Mouse (Mus musculus) hematopoietic stem cell, adult 5-6 weeks (primary cell): ENCODE measurements around the gene Zbtb46. TPM values are rescaled to one million over a fixed set of nuclear protein-coding genes. Genes with fewer than 3 reads are reported as not detected.

Experiments used
- ATAC-seq, 2 experiments: fragments of 125-278 bp in 1 of 2; replicated peaks in 1 of 2; 2 replicates each; pipeline ENCODE4 v1.8.0; 2016 to 2017; ENCODE audit warnings: inconsistent platforms in 2 of 2, mild to moderate bottlenecking in 2 of 2, moderate number of reproducible peaks in 2 of 2, low read depth in 1 of 2, moderate TSS enrichment in 1 of 2; ENCODE audit not compliant: low FRiP score in 2 of 2, poor library complexity in 2 of 2, severe bottlenecking in 2 of 2, insufficient read depth in 1 of 2, low TSS enrichment in 1 of 2
- total RNA-seq: library from RNA; stranded (forward); fragments of 172-1452, 232-1000 nt; gene quantifications from 2 replicates; pipeline ENCODE4 v1.2.3, GENCODE M21; 2017

Gene Zbtb46
- total RNA-seq, 1 experiment from 2014 or later: 6.0 TPM

GRCm38 (mm10) chr2:181384919-181385391, 74.3 kb downstream of the Zbtb46 start:
- ATAC-seq: no peak

GRCm38 (mm10) chr2:181384463-181384862, 74.8 kb downstream of the Zbtb46 start:
- ATAC-seq: no peak

GRCm38 (mm10) chr2:181381631-181382306, 77.5 kb downstream of the Zbtb46 start:
- no peak for ATAC-seq

GRCm38 (mm10) chr2:181381107-181381506, 78.1 kb downstream of the Zbtb46 start:
- no peak; a peak in 1 of 4 replicates for ATAC-seq

GRCm38 (mm10) chr2:181380251-181380650, 79.0 kb downstream of the Zbtb46 start:
- ATAC-seq: no peak

GRCm38 (mm10) chr2:181379778-181380177, 79.4 kb downstream of the Zbtb46 start, which contains the start of gene Lime1:
TSS of gene Lime1 (plus strand) at chr2:181380078.
- no peak for ATAC-seq

- ATAC-seq: no peak
These were observed 80.5 kb downstream of the Zbtb46 start for GRCm38 (mm10) chr2:181378701-181379100.

GRCm38 (mm10) chr2:181377230-181377629, 82.0 kb downstream of the Zbtb46 start:
- ATAC-seq: peak; percentile 39 to 54; a peak in 2 of 4 replicates

- 0 out of 4 replicates have a peak, but pooled peaks of 1 of the 2 experiments have one; percentile 43 for ATAC-seq
These were observed 83.4 kb downstream of the Zbtb46 start for GRCm38 (mm10) chr2:181375787-181376186.

GRCm38 (mm10) chr2:181370001-181370400, 89.2 kb downstream of the Zbtb46 start:
- ATAC-seq: no peak

- ATAC-seq: peak; percentile 38 to 39
These were observed 93.6 kb downstream of the Zbtb46 start for GRCm38 (mm10) chr2:181365655-181366075.

- ATAC-seq: peak; percentile 83 to 91
These were observed 94.2 kb downstream of the Zbtb46 start, which contains the start of the genes Zgpat and Arfrp1 for GRCm38 (mm10) chr2:181364860-181365596. TSS of gene Zgpat (plus strand) at chr2:181364928. TSS of gene Arfrp1 (minus strand) at chr2:181365404.

- ATAC-seq: no peak
These were observed 94.8 kb downstream of the Zbtb46 start for GRCm38 (mm10) chr2:181364487-181364859.

GRCm38 (mm10) chr2:181363946-181364345, 95.3 kb downstream of the Zbtb46 start:
- ATAC-seq: no peak

- no peak for ATAC-seq
These were observed 102.4 kb downstream of the Zbtb46 start for GRCm38 (mm10) chr2:181356780-181357179.

- ATAC-seq: no peak
These were observed 116.5 kb downstream of the Zbtb46 start for GRCm38 (mm10) chr2:181342766-181343165.

- no peak for ATAC-seq
These were observed 118.8 kb downstream of the Zbtb46 start for GRCm38 (mm10) chr2:181340426-181340825.
